ENCODE assay signal across 9 mouse cellular contexts in genomic region chr5:93128765-93129164, GRCm38 (mm10). TPM values are rescaled to one million over a fixed set of nuclear protein-coding genes. Genes with fewer than 3 reads are reported as not detected.
DNase-seq lines count a peak whose midpoint lies in the region; ATAC-seq lines count a peak whose summit lies in the region.
"Had no signal": no experiment of that assay in that cellular context is flagged by ENCODE, and none has a peak within 500 bp of the region (broad histone marks: within the 10 kb centered on the region; RNA-seq: fewer than 3 reads in every experiment).

No protein-coding gene starts in this region.

- H3K4me1 ChIP-seq in forebrain, embryonic 14.5 days (ENCODE audit: control insufficient read depth, insufficient read depth, low read length): peaks cover 69% of the 10 kb centered on the region
- H3K4me1 ChIP-seq in kidney, embryonic 14.5 days (ENCODE audit: control insufficient read depth, insufficient read depth, low read length): peaks cover 89% of the 10 kb centered on the region
- H3K4me1 ChIP-seq in midbrain, embryonic 16.5 days (ENCODE audit: control insufficient read depth, insufficient read depth, low read length): peaks cover 49% of the 10 kb centered on the region

- intact Hi-C loops in heart, postnatal 36 days (cut with DNase I): loop anchor here (5.0 kb wide), 1 partner anchor 34 kb away; no protein-coding TSS in a partner anchor

- no peak overlapping the region for H3K9ac ChIP-seq in forebrain, embryonic 14.5 days (ENCODE audit: low read length)
- H3K9ac ChIP-seq in kidney, embryonic 14.5 days (ENCODE audit: low read depth, low read length): no peak overlapping the region
- H3K9ac ChIP-seq in midbrain, embryonic 16.5 days (ENCODE audit: low read depth, low read length): no peak overlapping the region

- WGBS in forebrain, embryonic 14.5 days: 73% methylated on average over 3 of the region's 3 CpGs
- 83% methylated on average over 3 of the region's 3 CpGs for WGBS in kidney, embryonic 14.5 days
- WGBS in midbrain, embryonic 16.5 days: 83% methylated on average over 3 of the region's 3 CpGs

- H3K9me3 ChIP-seq in forebrain, embryonic 14.5 days (replicated peaks; ENCODE audit: control insufficient read depth, low read length): no peaks in the 10 kb centered on the region
- no peaks in the 10 kb centered on the region for H3K9me3 ChIP-seq in kidney, embryonic 14.5 days (ENCODE audit: control insufficient read depth, low read length)
- no peaks in the 10 kb centered on the region for H3K9me3 ChIP-seq in midbrain, embryonic 16.5 days (replicated peaks; ENCODE audit: control insufficient read depth, low read length, poor library complexity, severe bottlenecking)

- no peak overlapping the region for H3K4me3 ChIP-seq in forebrain, embryonic 14.5 days (ENCODE audit: low read depth, low read length)
- no peak overlapping the region for H3K4me3 ChIP-seq in kidney, embryonic 14.5 days (ENCODE audit: low read length)
- no peak overlapping the region for H3K4me3 ChIP-seq in midbrain, embryonic 16.5 days (ENCODE audit: low read depth, low read length)

- H3K36me3 ChIP-seq in forebrain, embryonic 14.5 days (ENCODE audit: control insufficient read depth, insufficient read depth, low read length): no peaks in the 10 kb centered on the region
- no peaks in the 10 kb centered on the region for H3K36me3 ChIP-seq in kidney, embryonic 14.5 days (ENCODE audit: control insufficient read depth, insufficient read depth, low read length)
- no peaks in the 10 kb centered on the region for H3K36me3 ChIP-seq in midbrain, embryonic 16.5 days (ENCODE audit: control insufficient read depth, insufficient read depth, low read length)

- no peak for ATAC-seq in forebrain, embryonic 14.5 days
- no peak for ATAC-seq in kidney, embryonic 14.5 days (ENCODE audit: low FRiP score, low TSS enrichment)
- ATAC-seq in midbrain, embryonic 16.5 days: no peak

- no peaks in the 10 kb centered on the region for H3K27me3 ChIP-seq in forebrain, embryonic 14.5 days (replicated peaks; ENCODE audit: control insufficient read depth, insufficient read depth, low read length)
- no peaks in the 10 kb centered on the region for H3K27me3 ChIP-seq in kidney, embryonic 14.5 days (ENCODE audit: control insufficient read depth, insufficient read depth, low read length)
- H3K27me3 ChIP-seq in midbrain, embryonic 16.5 days (ENCODE audit: control insufficient read depth, insufficient read depth, low read depth, low read length): no peaks in the 10 kb centered on the region

- H3K27ac ChIP-seq in forebrain, embryonic 14.5 days (ENCODE audit: low read depth, low read length): peak overlapping the region; percentile 80; the same call in 1 of the 2 replicates
- peak overlapping the region; percentile 77; the same call in 1 of the 2 replicates for H3K27ac ChIP-seq in kidney, embryonic 14.5 days (ENCODE audit: low read depth, low read length)
- H3K27ac ChIP-seq in midbrain, embryonic 16.5 days (ENCODE audit: low read length): 0 out of 2 replicates have a peak overlapping the region, but pooled peaks have one; percentile 14

- no peak overlapping the region for H3K4me2 ChIP-seq in forebrain, embryonic 14.5 days (ENCODE audit: low read length)
- no peak overlapping the region for H3K4me2 ChIP-seq in kidney, embryonic 14.5 days (replicated peaks; ENCODE audit: low read depth, low read length)
- H3K4me2 ChIP-seq in midbrain, embryonic 16.5 days (ENCODE audit: low read length): no peak overlapping the region

- DNase-seq in kidney, adult 11 months: peak; percentile 89
- DNase-seq in kidney, postnatal 10 days: no peak
- no peak for DNase-seq in forebrain, embryonic 14.5 days (ENCODE audit: low spot score)
- no peak for DNase-seq in adrenal gland, adult 8-10 months
- no peak for DNase-seq in heart, postnatal 36 days
- DNase-seq in heart, adult 8-10 months (ENCODE audit: low spot score): no peak
- DNase-seq: cerebellum, postnatal 36 days had no signal

RNA-seq across cellular contexts. Expression of gene Sept11, which starts 35.5 kb away (rescaled TPM):
- 149 and 167 TPM in 2 replicates for polyA plus RNA-seq in forebrain, embryonic 14.5 days (2014; fragmentation: Nextera tagmentation; extraction: Ambion mirVana)
- 131 and 224 TPM in 2 replicates for polyA plus RNA-seq in kidney, embryonic 14.5 days (2014; fragmentation: Nextera tagmentation; extraction: Ambion mirVana)
- polyA plus RNA-seq in midbrain, embryonic 16.5 days (2015; fragmentation: Nextera tagmentation; extraction: Ambion mirVana): 143 and 155 TPM in 2 replicates
- 10 to 100 TPM; 40.3 to 44.5 (median 42.4) TPM for total RNA-seq in adrenal gland, adult 8-10 months (2022)
- 10 to 100 TPM; 29.9 to 32.5 TPM for total RNA-seq in heart, postnatal 36 days (2021)
- 10 to 100 TPM; 23.6 to 29.9 (median 25.5) TPM for total RNA-seq in heart, adult 8-10 months (2022)

Comparison
In these comparisons a context has a peak if more than half of its experiments do, and no peak if none do; other contexts are left out.
1. H3K27ac ChIP-seq: peak in every context shown above with its lines; median percentile 80 in forebrain, embryonic 14.5 days; 77 in kidney, embryonic 14.5 days; 14 in midbrain, embryonic 16.5 days.